Mouse (Mus musculus): Measurements from ENCODE around the gene Pi4k2a. TPM values are rescaled to one million over a fixed set of nuclear protein-coding genes. Genes with fewer than 3 reads are reported as not detected.

Gene Pi4k2a
- polyA plus RNA-seq, 1 experiment from 2014 or later, result 23.6 TPM

DNA sequence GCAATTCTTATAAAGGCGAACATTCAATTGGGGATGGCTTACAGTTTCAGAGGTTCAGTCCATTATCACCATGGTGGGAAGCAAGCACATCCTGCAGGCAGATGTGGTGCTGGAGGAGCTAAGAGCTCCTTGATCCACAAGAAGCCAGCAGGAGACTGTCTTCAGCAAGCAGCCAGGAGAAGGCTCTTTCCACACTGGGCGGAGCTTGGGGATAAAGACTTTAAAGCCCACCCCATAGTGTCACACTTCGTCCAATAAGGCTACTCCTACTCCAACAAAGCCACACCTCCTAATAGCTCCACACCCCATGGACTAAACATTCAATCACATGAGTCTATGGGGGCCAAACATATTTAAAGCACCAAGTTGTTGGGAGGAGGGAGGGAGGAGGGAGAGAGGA, 51.7 kb downstream of the Pi4k2a start:
- 71% methylated on average over 3 of the region's 3 CpGs for WGBS
- ATAC-seq, result no peak
- Histone ChIP-seq H3K27ac (no peak overlapping the region), H3K4me1 (replicated peaks) (peaks cover 3% of the 10 kb centered on the region; the same call in 1 of the 2 replicates), H3K4me2 (replicated peaks) (no peak overlapping the region), H3K9me3 (no peaks in the 10 kb centered on the region), H3K36me3 (no peaks in the 10 kb centered on the region), H3K4me3 (replicated peaks) (no peak overlapping the region), H3K9ac (no peak overlapping the region), H3K27me3 (replicated peaks) (no peaks in the 10 kb centered on the region)

DNA sequence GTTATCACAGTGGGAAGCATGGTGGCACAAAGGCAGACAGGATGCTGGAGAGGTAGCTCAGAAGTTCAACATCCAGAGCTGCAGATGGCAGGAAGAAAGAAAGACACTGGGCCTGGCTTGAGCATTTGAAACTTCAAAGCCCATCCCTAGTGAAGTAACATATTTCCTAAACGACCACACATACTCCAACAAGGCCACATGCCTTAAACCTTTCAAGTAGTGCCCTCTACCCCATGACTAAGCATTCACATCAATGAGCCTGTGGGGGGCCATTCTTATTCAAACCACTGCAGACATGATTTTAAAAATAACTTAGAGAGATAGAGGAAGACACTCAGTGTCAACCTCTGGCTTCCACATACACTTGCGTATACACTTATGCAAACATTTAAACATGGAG, 52.5 kb downstream of the Pi4k2a start:
- no peaks in the 10 kb centered on the region for H3K27me3 ChIP-seq (replicated peaks)
- ATAC-seq, result no peak
- WGBS, result 86% methylated on average over 2 of the region's 2 CpGs

DNA sequence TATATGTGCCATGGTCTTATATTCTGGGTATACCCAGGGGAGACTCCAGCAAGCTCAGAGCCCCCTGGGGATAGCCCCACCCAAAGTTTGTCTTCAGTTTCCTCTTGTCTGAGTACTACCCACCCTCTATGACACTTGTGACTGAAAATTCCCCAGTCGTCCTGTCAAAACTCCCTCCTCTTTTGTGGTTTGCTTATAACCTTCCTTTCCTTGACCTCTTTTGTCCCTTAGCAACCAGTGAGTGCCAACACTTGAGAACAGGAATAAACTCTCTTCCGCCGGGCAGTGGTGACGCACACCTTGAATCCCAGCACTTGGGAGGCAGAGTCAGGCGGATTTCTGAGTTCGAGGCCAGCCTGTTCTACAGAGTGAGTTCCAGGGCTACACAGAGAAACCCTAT, 53.8 kb downstream of the Pi4k2a start:
- WGBS, result 49% methylated on average over 6 of the region's 6 CpGs
- no peak overlapping the region for H3K27ac ChIP-seq

More for the DNA sequence above, 52.5 kb downstream of the Pi4k2a start:
- Histone ChIP-seq H3K9ac (no peak overlapping the region), H3K4me1 (replicated peaks) (peaks cover 4% of the 10 kb centered on the region; the same call in 1 of the 2 replicates), H3K4me2 (replicated peaks) (no peak overlapping the region), H3K9me3 (no peaks in the 10 kb centered on the region), H3K27ac (no peak overlapping the region), H3K4me3 (replicated peaks) (no peak overlapping the region), H3K36me3 (no peaks in the 10 kb centered on the region)

GRCm38 (mm10) chr19:42144541-42145167, 54.4 kb downstream of the Pi4k2a start:
- Histone ChIP-seq H3K4me3 (replicated peaks) (no peak overlapping the region), H3K36me3 (no peaks in the 10 kb centered on the region), H3K27me3 (replicated peaks) (no peaks in the 10 kb centered on the region; the same call in 1 of the 2 replicates), H3K4me1 (replicated peaks) (peaks cover 21% of the 10 kb centered on the region), H3K9ac (no peak overlapping the region), H3K4me2 (replicated peaks) (no peak overlapping the region), H3K9me3 (no peaks in the 10 kb centered on the region), H3K27ac (peak overlapping the region; percentile 2; the same call in 1 of the 2 replicates)
- no peak for ATAC-seq
- 25% methylated on average over 8 of the region's 8 CpGs for WGBS

More for the DNA sequence above, 53.8 kb downstream of the Pi4k2a start:
- Histone ChIP-seq H3K27me3 (replicated peaks) (no peaks in the 10 kb centered on the region; the same call in 1 of the 2 replicates), H3K36me3 (no peaks in the 10 kb centered on the region), H3K4me2 (replicated peaks) (no peak overlapping the region), H3K9ac (no peak overlapping the region), H3K4me3 (replicated peaks) (no peak overlapping the region), H3K9me3 (no peaks in the 10 kb centered on the region), H3K4me1 (replicated peaks) (peaks cover 16% of the 10 kb centered on the region)
- no peak for ATAC-seq

DNA sequence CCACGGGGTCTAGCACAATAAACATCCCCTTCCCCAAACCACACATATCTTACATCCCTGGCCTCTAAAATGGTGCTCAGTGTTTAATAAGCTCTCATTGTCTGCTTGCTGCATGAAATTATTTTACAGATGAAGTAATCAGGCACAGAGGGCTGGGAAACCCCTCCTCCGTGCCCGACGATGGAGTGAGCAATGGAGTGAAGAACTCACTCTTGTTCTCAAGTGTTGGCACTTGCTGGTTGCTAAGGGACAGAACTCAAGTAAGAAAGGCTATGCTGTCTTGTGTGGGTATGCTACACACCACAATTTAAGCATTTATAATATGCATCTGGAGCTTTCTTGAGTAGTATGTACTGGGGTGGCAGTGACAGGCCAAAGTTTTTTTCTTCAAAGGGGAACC, 54.9 kb downstream of the Pi4k2a start:
- Histone ChIP-seq H3K4me3 (replicated peaks) (no peak overlapping the region), H3K27me3 (replicated peaks) (no peaks in the 10 kb centered on the region; the same call in 1 of the 2 replicates), H3K4me1 (replicated peaks) (peaks cover 25% of the 10 kb centered on the region), H3K4me2 (replicated peaks) (no peak overlapping the region), H3K36me3 (no peaks in the 10 kb centered on the region), H3K9ac (no peak overlapping the region), H3K9me3 (no peaks in the 10 kb centered on the region), H3K27ac (peak overlapping the region; percentile 2; the same call in 1 of the 2 replicates)
- 59% methylated on average over 4 of the region's 4 CpGs for WGBS
- ATAC-seq, result no peak

- WGBS, result 95% methylated on average over 2 of the region's 2 CpGs
- Histone ChIP-seq H3K27me3 (replicated peaks) (no peaks in the 10 kb centered on the region; the same call in 1 of the 2 replicates), H3K4me3 (replicated peaks) (no peak overlapping the region), H3K27ac (no peak overlapping the region), H3K4me1 (replicated peaks) (peaks cover 25% of the 10 kb centered on the region), H3K36me3 (no peaks in the 10 kb centered on the region), H3K9me3 (no peaks in the 10 kb centered on the region), H3K9ac (no peak overlapping the region), H3K4me2 (replicated peaks) (no peak overlapping the region)
- no peak for ATAC-seq
Measured at GRCm38 (mm10) chr19:42145731-42146130, 55.5 kb downstream of the Pi4k2a start.

DNA sequence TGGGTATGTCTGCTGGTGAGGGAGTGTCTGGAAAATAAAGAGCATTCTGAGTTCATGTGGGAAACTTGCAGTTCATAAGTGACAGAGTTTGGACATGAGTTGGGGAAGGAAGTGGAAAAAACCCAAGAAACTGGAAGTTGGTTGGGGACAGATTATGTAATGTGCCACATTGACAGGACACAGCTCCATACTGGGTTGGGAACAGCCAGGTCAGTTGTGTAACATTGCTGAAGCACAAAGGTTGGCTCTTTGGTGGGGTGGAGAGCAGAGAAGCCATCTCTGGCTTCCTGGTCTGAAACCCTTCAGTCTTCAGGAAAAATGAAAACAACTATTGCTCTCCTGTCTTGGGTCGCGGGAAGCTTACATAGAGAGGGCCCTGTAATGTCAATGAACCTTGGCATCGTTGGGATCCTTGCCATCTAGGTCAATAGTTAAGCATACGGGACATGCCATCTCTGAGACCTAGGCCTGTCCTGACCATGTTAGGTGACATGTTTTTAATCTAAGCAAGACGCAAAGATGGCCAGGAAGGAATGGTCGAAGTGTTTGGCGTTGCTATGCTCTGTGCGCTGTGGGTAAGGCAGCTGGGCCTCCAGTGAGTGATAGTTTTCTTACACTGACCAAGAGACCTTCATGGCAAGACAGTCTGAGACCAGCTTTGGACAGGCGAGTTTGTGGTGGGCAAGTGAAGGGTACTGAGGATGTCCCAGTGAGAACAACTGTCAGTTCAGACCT, 56.2 kb downstream of the Pi4k2a start:
- Histone ChIP-seq H3K27ac (peak overlapping the region; percentile 89), H3K9ac (peak overlapping the region; percentile 90; the same call in 1 of the 2 replicates), H3K4me3 (replicated peaks) (0 out of 2 replicates have a peak overlapping the region, but pooled peaks have one; percentile 72), H3K9me3 (no peaks in the 10 kb centered on the region), H3K36me3 (no peaks in the 10 kb centered on the region), H3K4me2 (replicated peaks) (peak overlapping the region; percentile 93), H3K27me3 (replicated peaks) (no peaks in the 10 kb centered on the region; the same call in 1 of the 2 replicates), H3K4me1 (replicated peaks) (peaks cover 29% of the 10 kb centered on the region)
- ATAC-seq, result no peak
- WGBS, result 88% methylated on average over 9 of the region's 9 CpGs

DNA sequence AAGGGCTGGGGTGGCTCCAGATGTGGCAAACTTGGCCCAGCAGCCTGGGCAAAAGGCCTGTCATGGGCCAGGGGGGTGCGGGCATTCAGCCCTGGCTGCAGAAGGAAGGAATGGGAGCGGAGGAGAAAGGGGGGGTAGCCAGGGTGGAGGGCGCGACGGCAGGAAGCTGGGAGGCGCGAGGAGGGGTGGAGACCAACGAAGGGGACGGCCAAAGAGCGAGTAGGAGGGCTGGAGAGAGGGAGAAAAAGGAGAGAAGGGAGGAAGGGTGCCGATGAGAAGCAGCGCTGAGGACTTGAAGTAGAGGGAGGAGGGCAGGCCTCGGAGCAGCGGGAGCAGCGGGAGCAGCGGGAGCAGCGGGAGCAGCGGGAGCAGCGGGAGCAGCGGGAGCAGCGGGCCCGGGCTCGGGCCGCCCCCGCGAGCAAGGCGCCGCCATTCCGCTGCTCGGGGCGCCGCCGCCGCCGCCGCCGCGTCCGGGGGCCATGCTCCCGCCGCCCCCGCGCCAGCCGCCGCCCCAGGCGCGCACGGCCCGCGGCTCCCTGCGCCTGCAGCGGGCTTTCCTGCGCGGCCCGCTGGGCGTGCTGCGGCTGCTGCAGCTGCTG, 57.0 kb downstream of the Pi4k2a start, which contains the start of gene Marveld1:
Gene Marveld1 (plus strand): TSS at position 231 of the 599 bp plus-strand sequence.
- no peaks in the 10 kb centered on the region for H3K9me3 ChIP-seq
- peak within 1 kb of the TSS; percentile 90 for H3K9ac ChIP-seq
- H3K4me3 ChIP-seq (replicated peaks), result peak within 1 kb of the TSS; percentile 72
- H3K27me3 ChIP-seq (replicated peaks), result no peaks in the 10 kb centered on the region; the same call in 1 of the 2 replicates
- 1% methylated on average over 35 of the region's 57 CpGs for WGBS
- no peaks in the 10 kb centered on the region for H3K36me3 ChIP-seq
- H3K4me2 ChIP-seq (replicated peaks), result peak within 1 kb of the TSS; percentile 93
- ATAC-seq, result peak; percentile 80
- peaks cover 36% of the 10 kb centered on the region for H3K4me1 ChIP-seq (replicated peaks)
- H3K27ac ChIP-seq, result peak within 1 kb of the TSS; percentile 89

GRCm38 (mm10) chr19:42147769-42148568, 57.7 kb downstream of the Pi4k2a start:
- Histone ChIP-seq H3K4me1 (replicated peaks) (peaks cover 37% of the 10 kb centered on the region), H3K9ac (peak overlapping the region; percentile 90), H3K4me2 (replicated peaks) (peak overlapping the region; percentile 93), H3K36me3 (no peaks in the 10 kb centered on the region), H3K27ac (peak overlapping the region; percentile 89), H3K9me3 (no peaks in the 10 kb centered on the region), H3K4me3 (replicated peaks) (peak overlapping the region; percentile 72), H3K27me3 (replicated peaks) (no peaks in the 10 kb centered on the region; the same call in 1 of the 2 replicates)
- peak; percentile 45 for ATAC-seq
- under 1% methylated on average over 63 of the region's 63 CpGs for WGBS

DNA sequence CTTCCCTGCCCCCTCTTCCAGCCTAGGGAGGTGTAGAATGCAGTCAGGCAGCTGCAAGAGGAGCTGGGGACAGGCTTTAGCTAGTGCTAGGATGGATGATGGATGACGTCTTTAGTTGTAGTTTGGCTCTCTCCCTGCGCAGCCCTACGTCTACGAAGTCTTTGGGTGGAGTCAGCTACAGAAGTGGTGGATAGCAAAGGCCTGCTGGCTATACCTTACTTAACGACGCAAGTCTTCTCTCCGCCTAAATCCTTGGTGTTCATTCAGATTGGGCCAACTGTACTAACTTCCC, 58.2 kb downstream of the Pi4k2a start:
- Histone ChIP-seq H3K27me3 (replicated peaks) (no peaks in the 10 kb centered on the region; the same call in 1 of the 2 replicates), H3K4me2 (replicated peaks) (peak overlapping the region; percentile 93), H3K9ac (peak overlapping the region; percentile 90), H3K4me3 (replicated peaks) (peak overlapping the region; percentile 72), H3K27ac (peak overlapping the region; percentile 89), H3K36me3 (no peaks in the 10 kb centered on the region), H3K9me3 (no peaks in the 10 kb centered on the region), H3K4me1 (replicated peaks) (peaks cover 37% of the 10 kb centered on the region)
- no peak for ATAC-seq
- 20% methylated on average over 7 of the region's 7 CpGs for WGBS

GRCm38 (mm10) chr19:42151990-42152389, 61.7 kb downstream of the Pi4k2a start:
- no peaks in the 10 kb centered on the region for H3K36me3 ChIP-seq
- peak; percentile 31 for ATAC-seq
- 0 out of 2 replicates have a peak overlapping the region, but pooled peaks have one; percentile 36 for H3K27ac ChIP-seq
- no peak overlapping the region for H3K4me3 ChIP-seq (replicated peaks)
- 3% methylated on average over 6 of the region's 6 CpGs for WGBS
- H3K4me1 ChIP-seq (replicated peaks), result peaks cover 34% of the 10 kb centered on the region
- H3K9me3 ChIP-seq, result no peaks in the 10 kb centered on the region
- H3K27me3 ChIP-seq (replicated peaks), result no peaks in the 10 kb centered on the region; the same call in 1 of the 2 replicates
- H3K9ac ChIP-seq, result no peak overlapping the region
- no peak overlapping the region for H3K4me2 ChIP-seq (replicated peaks)
